Mouse (Mus musculus) G1E (cell line): ENCODE measurements around the gene Srsf6. TPM values are rescaled to one million over a fixed set of nuclear protein-coding genes. Genes with fewer than 3 reads are reported as not detected.

Experiments used
- ATAC-seq: 2 replicates; pipeline ENCODE4 v1.8.0; 2016; ENCODE audit warnings: mild to moderate bottlenecking; ENCODE audit not compliant: insufficient number of reproducible peaks, poor library complexity, low FRiP score, severe bottlenecking; ENCODE audit errors: extremely low read depth
- DNase-seq: peaks from one replicate; pipeline ENCODE4 v3.0.0; 2012; ENCODE audit warnings: low spot score
- H3K27me3 ChIP-seq: 2 replicates; pipeline ENCODE4 v1.6.1; 2012; ENCODE audit warnings: mild to moderate bottlenecking, low read length, inconsistent platforms; ENCODE audit not compliant: insufficient read depth
- H3K36me3 ChIP-seq: replicated peaks from 2 replicates; pipeline ENCODE3; 2012; ENCODE audit warnings: mild to moderate bottlenecking, inconsistent platforms
- H3K4me1 ChIP-seq: 2 replicates; pipeline ENCODE4 v1.6.1; 2012; ENCODE audit warnings: low read depth, low read length, inconsistent platforms, mixed read lengths; ENCODE audit not compliant: insufficient read depth
- H3K4me3 ChIP-seq: 2 replicates; pipeline ENCODE4 v1.5.1; 2012; ENCODE audit warnings: low read depth, mild to moderate bottlenecking, inconsistent platforms, low read length, moderate library complexity, mixed read lengths
- H3K9me3 ChIP-seq: replicated peaks from 2 replicates; pipeline ENCODE4 v1.6.1; 2012; ENCODE audit warnings: inconsistent platforms
- CTCF ChIP-seq: IDR thresholded peaks from 2 replicates; pipeline ENCODE4 v1.5.1; 2012; ENCODE audit warnings: low read depth, low read length, inconsistent platforms, mixed read lengths
- GATA1 ChIP-seq: IDR thresholded peaks from 2 replicates; pipeline ENCODE4 v1.6.1; 2012; ENCODE audit warnings: borderline replicate concordance, low read length, inconsistent platforms, mixed read lengths
- GATA2 ChIP-seq: IDR thresholded peaks from 2 replicates; pipeline ENCODE4 v1.6.1; 2012; ENCODE audit warnings: low read depth, low read length, inconsistent platforms, borderline replicate concordance
- POLR2AphosphoS5 ChIP-seq: IDR thresholded peaks from 2 replicates; pipeline ENCODE4 v1.6.1; 2012; ENCODE audit warnings: low read depth, low read length, inconsistent platforms; ENCODE audit not compliant: insufficient replicate concordance
- TAL1 ChIP-seq: conservative IDR thresholded peaks from 2 replicates; pipeline ENCODE4 v1.6.1; 2012; ENCODE audit warnings: low read depth, low read length, inconsistent platforms, mixed read lengths
- polyA plus RNA-seq: library from polyadenylated mRNA; stranded (reverse); fragments of >175 nt; gene quantifications from 2 replicates; pipeline ENCODE4 v1.2.3, GENCODE M21; 2012
- total RNA-seq, 2 experiments: library from RNA; stranded (forward) in 1 of 2; stranded (reverse) in 1 of 2; fragments of 200-1000 nt in 1 of 2; fragments of >200 nt in 1 of 2; fragmentation: Nextera tagmentation in 1 of 2; gene quantifications; 2 replicates each; pipeline ENCODE4 v1.2.3; 2014 to 2017

Srsf6 gene
- total and polyA plus RNA-seq, 3 experiments = 92.6 to 218 (median 200) TPM

DNA sequence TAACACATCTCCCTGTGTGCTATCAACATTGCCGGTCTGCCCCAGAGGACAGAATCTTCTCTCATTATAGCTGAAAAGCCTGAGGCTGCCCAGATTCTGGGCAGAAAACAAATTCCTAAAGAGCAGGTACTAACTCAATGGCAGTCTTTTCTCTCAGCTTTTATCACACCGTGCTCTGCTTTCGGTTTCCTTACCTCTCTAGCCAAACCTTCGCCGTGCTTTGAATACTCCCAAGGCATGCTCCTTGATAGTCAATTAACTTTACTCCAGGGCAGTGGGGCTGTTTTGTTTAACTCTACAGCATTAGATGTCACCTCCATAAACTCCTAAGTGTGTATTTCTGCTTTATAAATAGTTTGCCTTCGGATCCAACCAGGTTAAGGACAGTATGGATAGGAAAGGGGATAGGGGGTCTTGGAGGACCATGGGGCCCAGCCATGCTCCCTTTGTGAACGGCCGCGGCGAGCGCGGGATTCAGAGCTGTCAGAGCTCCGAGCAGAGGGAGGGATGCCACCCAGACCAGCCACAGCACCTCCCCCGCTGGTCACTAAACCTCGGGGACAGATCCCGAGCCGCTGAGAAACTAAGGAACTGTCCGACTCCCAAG lies 709 bp upstream of the Srsf6 start:
- peaks cover 28% of the 10 kb centered on the region for H3K36me3 ChIP-seq
- TF ChIP-seq GATA2 (no peak), CTCF (no peak), POLR2AphosphoS5 (no peak), GATA1 (no peak), TAL1 (no peak)
- DNase-seq = no peak
- peak; percentile 9 for ATAC-seq
- H3K9me3 ChIP-seq = no peaks in the 10 kb centered on the region
- H3K4me1 ChIP-seq = peaks cover 28% of the 10 kb centered on the region
- H3K4me3 ChIP-seq = peak overlapping the region; percentile 96
- no peaks in the 10 kb centered on the region for H3K27me3 ChIP-seq

DNA sequence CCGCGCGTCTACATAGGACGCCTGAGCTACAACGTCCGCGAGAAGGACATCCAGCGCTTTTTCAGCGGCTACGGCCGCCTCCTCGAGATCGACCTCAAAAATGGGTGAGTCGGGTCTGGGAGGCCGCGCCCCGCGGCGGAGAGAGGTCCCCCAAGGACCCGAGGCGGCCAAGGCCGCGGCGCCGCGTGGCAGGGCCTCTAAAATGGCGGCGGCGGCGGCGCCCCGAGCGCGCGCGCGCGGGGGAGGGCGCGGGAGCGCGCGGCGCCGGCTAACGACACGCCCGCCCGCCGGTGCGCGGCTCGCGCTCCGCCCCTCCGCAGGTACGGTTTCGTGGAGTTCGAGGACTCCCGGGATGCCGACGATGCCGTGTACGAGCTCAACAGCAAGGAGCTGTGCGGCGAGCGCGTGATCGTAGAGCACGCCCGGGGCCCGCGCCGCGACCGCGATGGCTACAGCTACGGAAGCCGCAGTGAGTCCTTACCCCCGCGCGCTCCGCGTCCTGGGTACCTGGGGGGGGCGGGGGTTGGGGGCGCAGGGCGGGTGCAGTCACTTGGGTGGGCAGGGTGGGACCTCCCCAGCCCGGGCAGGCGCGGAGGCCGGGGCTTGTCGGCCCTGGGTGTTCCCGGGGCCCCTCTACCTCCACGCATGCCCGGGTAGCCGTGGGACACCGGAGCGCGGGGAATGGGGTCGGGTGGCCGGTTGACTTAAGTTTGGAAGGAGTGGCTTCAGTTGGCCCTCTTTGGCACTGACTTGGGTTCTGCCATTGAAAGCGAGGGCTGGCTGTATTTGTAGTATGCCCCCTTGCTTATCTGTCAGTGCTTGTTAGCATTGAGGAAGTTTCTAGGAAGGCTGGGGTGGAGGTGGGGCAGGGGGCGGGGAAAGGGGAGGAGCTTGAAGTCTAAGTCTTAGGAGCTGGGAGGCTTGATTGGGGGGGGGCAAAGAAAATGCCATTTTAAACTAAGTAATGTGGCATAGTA lies 634 bp downstream of the Srsf6 start:
- TF ChIP-seq TAL1 (no peak), GATA2 (no peak), POLR2AphosphoS5 (no peak)
- peak; percentile 51 for ATAC-seq
- DNase-seq = peak; percentile 71
- Histone ChIP-seq H3K4me1 (peaks cover 31% of the 10 kb centered on the region), H3K9me3 (no peaks in the 10 kb centered on the region), H3K4me3 (peak overlapping the region; percentile 96), H3K36me3 (peaks cover 41% of the 10 kb centered on the region), H3K27me3 (no peaks in the 10 kb centered on the region)

DNA sequence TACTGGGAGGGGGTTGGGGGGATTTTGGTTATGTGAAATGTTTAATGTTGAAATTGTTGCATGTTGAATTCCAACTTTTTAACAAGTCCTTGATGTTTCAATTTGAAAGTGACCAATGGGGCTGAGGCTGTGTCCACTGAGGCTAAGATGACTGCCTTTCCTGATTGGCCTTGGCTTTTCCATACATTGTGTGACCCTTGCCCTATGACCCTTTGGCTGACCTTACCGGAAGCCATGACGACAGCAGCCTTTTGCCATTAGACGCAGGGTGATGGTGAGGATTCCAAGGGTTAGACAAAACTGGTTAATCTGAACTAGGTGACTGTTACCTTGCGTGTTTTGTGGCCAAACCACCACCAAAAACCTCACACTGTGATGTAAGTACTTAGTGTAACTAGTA lies 1.4 kb downstream of the Srsf6 start:
- TF ChIP-seq GATA2 (no peak), GATA1 (no peak), POLR2AphosphoS5 (no peak), TAL1 (no peak), CTCF (no peak)
- H3K27me3 ChIP-seq = no peaks in the 10 kb centered on the region
- no peak for DNase-seq
- no peaks in the 10 kb centered on the region for H3K9me3 ChIP-seq
- H3K36me3 ChIP-seq = peaks cover 48% of the 10 kb centered on the region
- no peak for ATAC-seq
- peaks cover 31% of the 10 kb centered on the region for H3K4me1 ChIP-seq
- H3K4me3 ChIP-seq = peak overlapping the region; percentile 96

DNA sequence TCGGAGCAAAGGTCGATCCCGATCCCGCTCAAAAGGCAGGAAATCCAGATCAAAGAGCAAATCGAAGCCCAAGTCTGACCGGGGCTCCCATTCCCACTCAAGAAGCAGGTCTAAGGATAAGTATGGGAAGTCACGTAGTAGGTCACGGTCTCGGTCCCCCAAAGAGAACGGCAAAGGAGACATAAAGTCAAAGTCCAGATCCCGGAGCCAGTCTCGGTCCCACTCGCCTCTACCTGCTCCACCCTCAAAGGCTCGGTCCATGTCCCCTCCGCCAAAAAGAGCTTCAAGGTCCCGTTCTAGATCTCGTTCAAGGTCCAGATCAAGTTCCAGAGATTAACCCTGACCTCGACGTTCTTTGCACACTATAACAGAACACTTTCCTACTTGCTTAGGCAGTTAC lies 3.1 kb downstream of the Srsf6 start:
- ATAC-seq (no peak), DNase-seq (no peak)
- Histone ChIP-seq H3K4me3 (no peak overlapping the region; the same call in 1 of the 2 replicates), H3K9me3 (no peaks in the 10 kb centered on the region), H3K36me3 (peaks cover 64% of the 10 kb centered on the region), H3K27me3 (no peaks in the 10 kb centered on the region), H3K4me1 (peaks cover 29% of the 10 kb centered on the region)
- TF ChIP-seq GATA2 (no peak), GATA1 (no peak), TAL1 (no peak), POLR2AphosphoS5 (no peak), CTCF (no peak)

DNA sequence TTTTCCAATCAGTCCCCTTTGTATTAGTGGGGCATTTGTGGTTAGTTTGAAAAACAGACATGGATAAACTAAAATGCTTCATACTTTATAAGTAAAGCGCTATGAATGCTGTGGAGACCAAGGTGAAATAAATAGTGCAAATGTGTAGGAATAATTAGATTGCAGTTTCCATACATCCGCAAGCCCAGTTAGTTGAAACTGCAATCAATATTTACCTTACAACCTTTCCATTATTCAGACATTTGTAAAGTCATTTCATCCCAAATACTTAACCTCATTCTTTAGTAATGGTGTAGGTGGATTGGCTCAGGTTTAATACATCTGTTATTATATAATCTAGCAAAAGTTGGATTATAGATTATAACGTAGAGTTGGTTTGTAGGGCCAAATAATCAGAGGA lies 4.4 kb downstream of the Srsf6 start:
- H3K9me3 ChIP-seq = no peaks in the 10 kb centered on the region
- TF ChIP-seq POLR2AphosphoS5 = no peak
- TF ChIP-seq TAL1 = no peak
- TF ChIP-seq GATA1 = no peak
- TF ChIP-seq GATA2 = no peak
- TF ChIP-seq CTCF = no peak
- H3K4me1 ChIP-seq = peaks cover 22% of the 10 kb centered on the region
- peaks cover 77% of the 10 kb centered on the region for H3K36me3 ChIP-seq
- H3K4me3 ChIP-seq = no peak overlapping the region
- no peaks in the 10 kb centered on the region for H3K27me3 ChIP-seq
- DNase-seq (no peak), ATAC-seq (no peak)

DNA sequence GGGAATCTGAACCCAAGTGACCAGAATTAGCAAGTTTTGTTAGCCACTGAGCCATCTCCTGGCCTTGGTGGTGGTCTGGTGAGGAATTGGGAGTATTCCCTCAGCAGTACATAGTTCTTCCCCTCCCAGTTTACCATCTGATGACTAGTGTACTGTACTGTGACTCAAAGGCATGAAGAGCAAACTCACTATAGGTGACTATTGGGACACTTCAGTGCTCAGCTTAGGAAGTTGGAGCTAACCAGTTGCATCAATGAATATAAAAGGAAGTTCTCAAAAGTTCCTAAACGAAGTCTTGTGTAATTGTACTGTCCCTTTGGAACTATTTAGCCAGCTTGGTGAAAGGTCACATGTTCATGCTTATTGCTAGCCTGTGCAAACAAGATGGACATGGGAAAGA lies 8.2 kb downstream of the Srsf6 start:
- H3K36me3 ChIP-seq = peaks cover 57% of the 10 kb centered on the region
- H3K9me3 ChIP-seq = no peaks in the 10 kb centered on the region
- ATAC-seq (no peak), DNase-seq (no peak)
- peaks cover 15% of the 10 kb centered on the region for H3K4me1 ChIP-seq
- H3K27me3 ChIP-seq = peaks cover 16% of the 10 kb centered on the region
- TF ChIP-seq TAL1 (no peak), GATA2 (no peak), CTCF (no peak), GATA1 (no peak), POLR2AphosphoS5 (no peak)
- no peak overlapping the region for H3K4me3 ChIP-seq
